Mouse (Mus musculus) embryonic facial prominence, embryonic 15.5 days (tissue): ENCODE measurements around the gene Pwwp2b. TPM values are rescaled to one million over a fixed set of nuclear protein-coding genes. Genes with fewer than 3 reads are reported as not detected.

Experiments
- polyA plus RNA-seq: library from polyadenylated mRNA; unstranded; fragments of >200 nt; fragmentation: Nextera tagmentation; extraction: Ambion mirVana; gene quantifications from 2 replicates; pipeline ENCODE4 v1.2.1, GENCODE M21; 2015

Pwwp2b gene
- polyA plus RNA-seq, 1 experiment from 2014 or later = 18.9 TPM

Other genes starting within 250 kb of the Pwwp2b start
- 19.1 and 21.1 TPM in 2 replicates for gene Dpysl4, start 162.5 kb upstream of the Pwwp2b start, polyA plus RNA-seq
- 1.9 and 3.0 TPM in 2 replicates for gene Lrrc27, start 35.5 kb upstream of the Pwwp2b start, polyA plus RNA-seq
- gene Stk32c, start 35.2 kb upstream of the Pwwp2b start, polyA plus RNA-seq = 0.12 and 0.26 TPM in 2 replicates
- 30.5 and 31.5 TPM in 2 replicates for gene Inpp5a, start 140.6 kb downstream of the Pwwp2b start, polyA plus RNA-seq